Mouse (Mus musculus) frontal cortex, postnatal 36 days (tissue): Measurements from ENCODE around the gene Glt28d2.
A peak's percentile ranks its signal among the peaks of the same experiment; 100 is the strongest.
"Not testable (repeated sequence)": the region's sequence is repeated elsewhere in the genome, so short reads cannot be mapped to it uniquely, and the experiment has no call there.

Experiments used
- DNase-seq, 2 experiments: peaks; one replicate each; pipeline ENCODE4 v3.0.0; 2022; ENCODE audit warnings: low spot score in 2 of 2

The Glt28d2 gene

GRCm38 (mm10) chr3:85887239-85887827, at the start of gene Glt28d2, which contains the start of gene Gm37240:
Gene Glt28d2 (minus strand): TSS chr3:85887516.
Gene Gm37240 (minus strand): TSS chr3:85887518.
- DNase-seq = peak; percentile 43 to 55

DNA sequence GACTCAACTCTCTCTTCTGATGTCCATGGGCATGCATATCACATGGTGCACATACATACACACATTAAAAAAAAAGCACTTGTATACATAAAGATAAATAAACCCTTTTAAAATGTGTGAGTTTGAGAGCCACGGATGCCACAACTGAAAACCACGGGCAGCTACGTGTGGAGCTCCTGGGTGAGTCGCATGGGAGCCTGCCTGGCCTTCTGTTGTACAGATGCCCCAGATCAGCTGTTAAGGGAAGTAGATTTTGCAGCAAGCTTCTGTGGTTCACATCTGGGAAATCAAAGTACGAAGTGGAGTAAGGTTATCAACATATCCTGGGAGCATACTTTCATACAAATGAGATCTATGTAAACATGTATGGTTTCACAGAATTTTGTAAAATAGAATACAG, 46.3 kb upstream of the Glt28d2 start:
- DNase-seq = no peak

DNA sequence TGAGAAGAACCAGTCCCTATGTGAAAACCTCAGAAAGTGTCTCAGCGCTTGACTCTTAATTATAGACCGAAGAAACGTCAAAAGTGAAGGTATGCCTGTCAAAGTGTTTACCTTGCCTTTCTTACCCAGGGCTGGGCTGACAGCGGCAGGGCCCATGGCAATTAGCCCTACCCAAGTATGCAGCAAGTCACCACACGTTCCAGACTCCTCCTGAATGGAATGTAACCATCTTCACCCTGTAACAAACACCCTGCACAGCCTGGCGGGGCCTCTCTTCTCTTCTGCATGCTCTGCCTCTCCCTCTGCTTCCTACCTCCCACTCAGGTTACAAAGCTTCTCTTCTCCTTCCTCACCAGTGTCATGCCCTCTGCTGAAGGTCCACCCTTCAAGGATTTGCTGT, 44.5 kb upstream of the Glt28d2 start:
- no peak for DNase-seq

- DNase-seq = no peak
These were observed 43.4 kb upstream of the Glt28d2 start for GRCm38 (mm10) chr3:85930671-85931255.

DNA sequence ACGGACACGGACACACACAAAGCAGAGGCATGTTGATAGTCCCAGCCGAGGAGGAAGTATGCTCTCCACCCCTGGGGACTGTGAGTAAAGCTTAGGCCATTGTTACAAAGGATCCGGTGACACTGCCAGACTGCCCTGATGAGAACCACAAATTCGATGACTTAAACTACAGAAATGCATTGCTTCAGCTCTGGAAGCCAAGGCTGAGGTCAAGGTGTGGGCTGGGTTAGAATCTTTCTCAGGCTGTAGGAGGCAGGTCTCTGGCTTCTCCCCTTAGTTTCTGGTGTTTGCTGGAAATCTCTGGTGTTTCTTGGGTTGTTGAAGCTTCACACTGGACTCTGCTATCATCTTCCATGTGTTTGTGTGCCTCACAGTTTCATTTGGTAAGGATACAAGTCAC, 42.4 kb upstream of the Glt28d2 start:
- DNase-seq = no peak

- peak; percentile 13 to 26 for DNase-seq
These were observed 40.9 kb upstream of the Glt28d2 start for GRCm38 (mm10) chr3:85928140-85928611.

- DNase-seq = no peak
These were observed 40.0 kb upstream of the Glt28d2 start for GRCm38 (mm10) chr3:85927296-85927695.

- DNase-seq = peak; percentile 85 to 92
These were observed 36.9 kb upstream of the Glt28d2 start for GRCm38 (mm10) chr3:85923954-85924945.

DNA sequence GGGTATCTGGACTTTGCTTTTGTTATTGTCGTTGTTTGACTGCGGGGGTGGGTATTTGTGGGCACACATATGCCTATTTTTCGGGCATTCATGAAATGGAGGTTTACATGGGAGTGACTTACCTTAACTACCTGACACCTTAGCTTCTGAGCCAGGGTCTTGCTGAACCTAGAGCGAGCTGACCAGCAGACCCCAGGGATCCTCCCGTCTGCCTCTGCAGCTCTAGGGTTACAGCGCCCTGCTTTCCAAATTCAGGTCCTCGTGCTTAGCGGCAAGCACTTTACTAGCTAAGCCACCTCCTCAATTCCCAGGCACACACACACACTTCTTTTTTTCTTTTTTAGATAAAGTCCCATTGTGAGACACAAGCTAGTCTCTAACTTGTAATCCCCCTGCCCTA, 36.0 kb upstream of the Glt28d2 start:
- peak; percentile 4 to 7 for DNase-seq

GRCm38 (mm10) chr3:85922331-85922730, 35.0 kb upstream of the Glt28d2 start:
- DNase-seq = no peak

DNA sequence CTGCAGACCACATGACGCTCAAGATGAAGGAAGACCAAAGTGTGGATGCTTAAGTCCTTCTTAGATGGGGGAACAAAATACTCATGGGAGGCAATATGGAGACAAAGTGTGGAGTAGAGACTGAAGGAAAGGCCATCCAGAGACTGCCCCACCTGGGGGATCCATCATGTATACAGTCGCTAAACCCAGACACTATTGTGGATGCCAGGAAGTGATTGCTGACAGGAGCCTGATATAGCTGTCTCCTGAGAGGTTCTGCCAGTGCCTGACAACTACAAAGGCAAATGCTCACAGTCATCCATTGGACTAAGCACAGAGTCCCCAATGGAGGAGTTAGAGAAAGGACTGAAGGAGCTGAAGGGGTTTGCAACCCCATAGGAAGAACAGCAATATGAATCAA, 33.4 kb upstream of the Glt28d2 start:
- DNase-seq = not testable (repeated sequence)

DNA sequence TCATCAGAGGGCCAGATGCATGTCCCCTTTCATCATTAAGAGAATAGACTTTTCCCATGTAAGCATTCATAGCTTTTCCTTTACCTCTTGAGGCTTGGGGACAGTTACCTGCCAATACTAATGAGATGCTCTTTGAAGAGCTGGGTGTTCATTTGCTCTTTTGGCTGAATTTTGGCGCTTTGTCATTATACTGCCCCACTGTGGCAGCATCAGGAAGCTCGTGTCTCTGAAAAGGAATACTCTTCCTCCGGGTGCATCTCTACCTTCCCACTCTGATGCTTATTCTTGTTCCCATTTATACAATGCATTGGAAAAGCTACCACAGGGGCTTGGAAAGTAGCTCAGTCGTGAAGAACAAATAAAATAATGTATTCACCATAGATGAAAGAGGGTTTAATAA, 30.3 kb upstream of the Glt28d2 start:
- peak; percentile 23 to 44 for DNase-seq

- DNase-seq = no peak
These were observed 27.5 kb upstream of the Glt28d2 start for GRCm38 (mm10) chr3:85914806-85915205.

GRCm38 (mm10) chr3:85907136-85907535, 19.8 kb upstream of the Glt28d2 start:
- no peak for DNase-seq

DNA sequence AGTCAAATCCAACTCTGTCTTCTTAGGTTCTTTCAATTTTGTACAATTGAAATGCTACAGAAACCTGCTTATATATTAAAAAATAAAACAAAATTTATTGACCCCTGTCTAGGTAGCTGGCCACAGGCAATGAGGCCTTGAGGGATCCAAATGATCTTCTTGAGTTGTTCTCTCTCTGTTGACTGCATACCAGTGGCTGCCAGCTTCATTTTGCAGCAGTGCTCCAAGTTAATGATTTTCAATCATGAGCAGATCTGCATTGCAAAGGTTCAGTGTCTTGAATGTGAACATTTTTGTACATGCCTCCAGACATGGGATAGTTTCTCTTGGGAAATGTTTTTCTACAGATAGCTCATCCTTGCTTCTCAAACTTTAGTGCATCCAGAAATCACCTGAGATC, 17.1 kb upstream of the Glt28d2 start:
- DNase-seq = no peak

DNA sequence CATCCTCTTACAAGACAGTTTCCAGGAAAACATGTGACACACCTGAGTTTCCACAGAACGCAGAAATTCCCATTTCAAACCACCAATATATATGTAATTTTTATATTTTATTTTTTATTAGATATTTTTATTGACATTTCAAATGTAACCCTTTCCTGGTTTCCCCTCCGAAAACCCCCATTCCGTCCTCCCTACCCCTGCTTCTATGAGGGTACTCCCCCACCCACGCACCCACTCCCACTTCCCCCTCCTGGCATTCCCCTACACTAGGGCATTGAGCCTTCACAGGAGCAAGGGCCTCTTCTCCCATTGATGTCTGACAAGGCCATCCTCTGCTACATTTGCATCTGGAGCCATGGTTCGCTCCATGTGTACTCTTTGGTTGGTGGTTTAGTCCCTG, 7.7 kb upstream of the Glt28d2 start:
- DNase-seq = no peak

GRCm38 (mm10) chr3:85891571-85891970, 4.3 kb upstream of the Glt28d2 start:
- peak; percentile 8 to 17 for DNase-seq

DNA sequence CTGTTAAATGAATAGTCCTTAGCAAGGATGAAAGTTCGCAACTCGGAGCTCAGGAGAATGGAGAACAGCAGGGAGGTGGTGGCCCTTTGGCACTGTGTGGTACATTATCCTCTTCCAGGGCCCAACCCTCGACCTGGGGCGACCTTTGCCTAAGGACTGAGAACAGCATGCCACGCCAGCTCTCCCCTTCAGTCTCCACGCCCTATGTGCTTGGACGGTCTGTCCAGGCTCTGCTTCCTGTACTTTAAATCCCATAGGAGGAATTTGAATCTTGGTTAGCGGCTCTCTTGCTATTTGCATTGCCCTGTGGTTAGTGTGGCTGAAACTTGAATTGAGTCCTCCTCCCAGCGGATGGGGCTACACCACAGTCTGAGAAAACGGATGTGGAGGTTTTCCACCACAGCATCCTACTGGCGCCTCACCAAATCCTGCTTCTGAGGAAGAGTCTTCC, 930 bp upstream of the Glt28d2 start:
- DNase-seq = peak in 1 of 2 experiments; percentile 4

GRCm38 (mm10) chr3:85886636-85887238, 579 bp downstream of the Glt28d2 start:
- no peak for DNase-seq

DNA sequence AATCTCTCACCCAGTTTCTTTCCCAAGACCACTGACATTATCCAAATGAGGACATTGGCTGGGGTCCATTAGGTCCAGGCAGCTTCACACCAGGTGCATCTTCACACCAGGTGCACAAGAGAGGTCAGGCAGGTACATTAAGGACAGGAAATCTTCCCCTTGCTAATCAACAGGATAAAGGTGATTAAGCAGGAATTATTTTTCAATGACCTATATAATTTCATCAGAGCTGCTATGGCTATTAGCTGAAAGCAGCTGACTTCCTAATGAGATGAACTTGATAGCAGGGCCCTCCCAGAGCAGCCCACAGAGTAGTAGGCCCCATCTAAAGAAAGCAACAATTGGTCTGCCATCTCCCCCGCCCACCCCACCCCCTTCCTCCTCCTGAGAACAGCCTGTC, 1.4 kb downstream of the Glt28d2 start:
- no peak for DNase-seq

DNA sequence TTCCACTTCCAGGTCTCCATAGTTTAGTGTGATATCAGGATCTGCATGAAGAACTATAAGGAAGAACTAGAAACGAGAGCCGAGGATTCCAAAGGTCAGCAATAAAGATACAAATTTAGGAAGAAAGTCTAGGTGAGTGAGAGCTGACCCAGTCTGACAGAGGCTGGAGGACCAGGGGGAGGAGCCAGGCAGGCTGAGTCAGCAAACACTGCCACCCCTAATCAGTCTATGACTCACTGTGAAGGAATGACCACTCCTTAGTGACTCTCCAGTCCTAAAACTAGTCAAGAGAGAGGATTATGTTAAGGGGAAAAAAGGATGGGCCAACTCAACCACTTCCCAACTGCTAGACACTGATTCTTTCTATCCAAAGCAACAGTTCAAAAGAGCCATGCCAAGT, 6.6 kb downstream of the Glt28d2 start:
- no peak for DNase-seq

- no peak for DNase-seq
These were observed 7.2 kb downstream of the Glt28d2 start for GRCm38 (mm10) chr3:85880068-85880467.
